Mouse (Mus musculus) small intestine, adult 2 months (tissue): ENCODE data around the gene Fam170b. TPM values are rescaled to one million over a fixed set of nuclear protein-coding genes. Genes with fewer than 3 reads are reported as not detected.

ENCODE experiments used
- H3K27ac ChIP-seq: fragments of 200-500 bp; 2 replicates; pipeline ENCODE4 v1.5.1; 2012; ENCODE audit warnings: low read depth, low read length, control low read depth, inconsistent platforms; ENCODE audit not compliant: insufficient read depth
- H3K27me3 ChIP-seq: fragments of 200-500 bp; 2 replicates; pipeline ENCODE4 v1.6.1; 2012; ENCODE audit warnings: mild to moderate bottlenecking, moderate library complexity, low read length, inconsistent platforms; ENCODE audit not compliant: control insufficient read depth, insufficient read depth
- H3K36me3 ChIP-seq: fragments of 200-500 bp; 2 replicates; pipeline ENCODE4 v1.6.1; 2012; ENCODE audit warnings: mild to moderate bottlenecking, low read length, control low read depth, inconsistent platforms; ENCODE audit not compliant: control insufficient read depth, insufficient read depth
- H3K4me1 ChIP-seq: fragments of 200-500 bp; 2 replicates; pipeline ENCODE4 v1.6.1; 2012; ENCODE audit warnings: low read length, inconsistent platforms, mixed read lengths; ENCODE audit not compliant: control insufficient read depth, insufficient read depth, insufficient read length
- H3K4me3 ChIP-seq: fragments of 200-500 bp; 2 replicates; pipeline ENCODE4 v1.5.1; 2012; ENCODE audit warnings: low read depth, mild to moderate bottlenecking, control low read depth, inconsistent platforms, low read length, moderate library complexity
- CTCF ChIP-seq: fragments of 200-500 bp; IDR thresholded peaks from 2 replicates; pipeline ENCODE4 v1.5.1; 2012; ENCODE audit warnings: low read depth, mild to moderate bottlenecking, control low read depth, inconsistent platforms, low read length, moderate library complexity, mixed read lengths; ENCODE audit not compliant: insufficient replicate concordance, insufficient read length; ENCODE audit errors: extremely low read depth
- POLR2A ChIP-seq: fragments of 200-500 bp; IDR thresholded peaks from 2 replicates; pipeline ENCODE4 v1.6.1; 2012; ENCODE audit warnings: low read depth, mild to moderate bottlenecking, control low read depth, inconsistent platforms, low read length, moderate library complexity
- WGBS: fragments of 180-500 bp; shearing (Covaris S2); methylation state at CpG from one replicate; pipeline ENCODE4 v1.1.7; 2018; 5-methylcytosine and 5-hydroxymethylcytosine counted together
- polyA plus RNA-seq: library from polyadenylated mRNA; depleted of rRNA; stranded (reverse); fragments of >200 nt; gene quantifications from 2 replicates; pipeline ENCODE4 v1.2.3, GENCODE M21; 2012

Fam170b gene
- polyA plus RNA-seq, 1 experiment = not detected

GRCm38 (mm10) chr14:32798355-32798754 lies 35.4 kb upstream of the Fam170b start:
- no peak overlapping the region for H3K4me3 ChIP-seq
- TF ChIP-seq POLR2A = no peak
- no peak for TF ChIP-seq CTCF
- no peaks in the 10 kb centered on the region for H3K27me3 ChIP-seq
- H3K4me1 ChIP-seq = no peaks in the 10 kb centered on the region; the same call in 1 of the 2 replicates
- no peaks in the 10 kb centered on the region for H3K36me3 ChIP-seq
- no peak overlapping the region for H3K27ac ChIP-seq
- 74% methylated on average over 4 of the region's 4 CpGs for WGBS

- no peaks in the 10 kb centered on the region for H3K36me3 ChIP-seq
- no peak overlapping the region for H3K27ac ChIP-seq
- WGBS = 93% methylated on average over 7 of the region's 7 CpGs
- no peaks in the 10 kb centered on the region for H3K27me3 ChIP-seq
- H3K4me3 ChIP-seq = no peak overlapping the region
- TF ChIP-seq CTCF = no peak
- TF ChIP-seq POLR2A = no peak
- H3K4me1 ChIP-seq = no peaks in the 10 kb centered on the region; the same call in 1 of the 2 replicates
Measured at GRCm38 (mm10) chr14:32800048-32800447, 33.7 kb upstream of the Fam170b start.

- TF ChIP-seq CTCF (peak; percentile 64), POLR2A (no peak)
- 66% methylated on average over 11 of the region's 11 CpGs for WGBS
- H3K27ac ChIP-seq = no peak overlapping the region
- H3K4me1 ChIP-seq = no peaks in the 10 kb centered on the region; the same call in 1 of the 2 replicates
- no peaks in the 10 kb centered on the region for H3K27me3 ChIP-seq
- no peak overlapping the region for H3K4me3 ChIP-seq
- H3K36me3 ChIP-seq = no peaks in the 10 kb centered on the region
Measured at GRCm38 (mm10) chr14:32801016-32801661, 32.6 kb upstream of the Fam170b start.

GRCm38 (mm10) chr14:32801662-32802024 lies 32.1 kb upstream of the Fam170b start:
- TF ChIP-seq CTCF (no peak), POLR2A (no peak)
- no peak overlapping the region for H3K4me3 ChIP-seq
- H3K36me3 ChIP-seq = no peaks in the 10 kb centered on the region
- no peaks in the 10 kb centered on the region for H3K27me3 ChIP-seq
- no peak overlapping the region for H3K27ac ChIP-seq
- no peaks in the 10 kb centered on the region; the same call in 1 of the 2 replicates for H3K4me1 ChIP-seq

DNA sequence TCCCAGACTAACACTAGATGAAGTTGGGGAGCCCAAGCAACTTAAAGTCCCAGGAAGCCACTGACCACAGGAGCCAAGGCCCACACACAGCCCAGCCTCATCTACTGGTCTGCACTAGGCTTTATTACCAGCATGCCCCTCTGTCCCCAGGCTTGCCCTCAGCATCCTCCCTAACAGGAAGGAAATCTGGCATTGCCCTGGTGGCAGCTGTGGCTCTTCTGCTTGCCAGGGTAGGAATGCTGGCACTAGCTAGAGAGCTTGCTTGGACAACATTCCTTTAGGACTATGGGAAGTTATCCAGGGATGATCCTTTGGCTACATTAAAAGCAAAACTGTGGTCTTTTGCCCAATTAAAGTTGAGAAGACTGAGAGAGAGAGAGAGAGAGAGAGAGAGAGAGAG lies 23.7 kb upstream of the Fam170b start:
- no peaks in the 10 kb centered on the region for H3K27me3 ChIP-seq
- H3K4me3 ChIP-seq = no peak overlapping the region
- no peaks in the 10 kb centered on the region for H3K4me1 ChIP-seq
- TF ChIP-seq POLR2A (no peak), CTCF (no peak)
- H3K36me3 ChIP-seq = no peaks in the 10 kb centered on the region
- H3K27ac ChIP-seq = no peak overlapping the region

DNA sequence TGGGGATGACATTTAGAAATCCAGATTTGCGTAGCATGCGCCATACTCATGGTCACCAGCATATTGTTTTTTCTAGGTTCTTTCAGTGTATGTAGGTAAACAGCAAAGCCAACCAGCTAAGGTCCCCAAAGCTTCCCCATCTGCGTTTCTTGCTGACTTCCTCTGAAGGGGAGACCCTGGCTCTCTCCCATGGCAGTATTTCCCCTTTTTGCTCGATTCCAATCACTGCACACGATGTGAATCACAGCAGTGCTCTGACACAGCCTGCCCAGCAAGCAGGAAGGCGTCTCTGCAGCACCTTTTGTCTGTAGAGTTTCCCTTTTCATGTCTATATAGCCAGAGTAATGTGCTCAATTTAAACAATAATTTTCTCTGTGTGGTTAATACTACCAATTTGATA lies 21.3 kb upstream of the Fam170b start:
- Histone ChIP-seq H3K36me3 (no peaks in the 10 kb centered on the region), H3K27ac (no peak overlapping the region), H3K4me1 (no peaks in the 10 kb centered on the region), H3K27me3 (no peaks in the 10 kb centered on the region), H3K4me3 (no peak overlapping the region)
- TF ChIP-seq CTCF (no peak), POLR2A (no peak)
- 70% methylated on average over 6 of the region's 6 CpGs for WGBS

GRCm38 (mm10) chr14:32814961-32815360 lies 18.8 kb upstream of the Fam170b start:
- no peak overlapping the region for H3K27ac ChIP-seq
- H3K4me3 ChIP-seq = no peak overlapping the region
- no peak for TF ChIP-seq CTCF
- TF ChIP-seq POLR2A = no peak
- no peaks in the 10 kb centered on the region for H3K4me1 ChIP-seq
- 69% methylated on average over 4 of the region's 4 CpGs for WGBS
- H3K36me3 ChIP-seq = no peaks in the 10 kb centered on the region
- H3K27me3 ChIP-seq = no peaks in the 10 kb centered on the region

- no peaks in the 10 kb centered on the region for H3K36me3 ChIP-seq
- no peak overlapping the region for H3K27ac ChIP-seq
- no peaks in the 10 kb centered on the region for H3K27me3 ChIP-seq
- no peak for TF ChIP-seq POLR2A
- TF ChIP-seq CTCF = no peak
- WGBS = 59% methylated on average over 4 of the region's 4 CpGs
- H3K4me3 ChIP-seq = no peak overlapping the region
- H3K4me1 ChIP-seq = no peaks in the 10 kb centered on the region
Measured at GRCm38 (mm10) chr14:32816533-32816932, 17.2 kb upstream of the Fam170b start.
